Mouse (Mus musculus): Measurements from ENCODE around the gene Nr1h5.

Nr1h5 gene

DNA sequence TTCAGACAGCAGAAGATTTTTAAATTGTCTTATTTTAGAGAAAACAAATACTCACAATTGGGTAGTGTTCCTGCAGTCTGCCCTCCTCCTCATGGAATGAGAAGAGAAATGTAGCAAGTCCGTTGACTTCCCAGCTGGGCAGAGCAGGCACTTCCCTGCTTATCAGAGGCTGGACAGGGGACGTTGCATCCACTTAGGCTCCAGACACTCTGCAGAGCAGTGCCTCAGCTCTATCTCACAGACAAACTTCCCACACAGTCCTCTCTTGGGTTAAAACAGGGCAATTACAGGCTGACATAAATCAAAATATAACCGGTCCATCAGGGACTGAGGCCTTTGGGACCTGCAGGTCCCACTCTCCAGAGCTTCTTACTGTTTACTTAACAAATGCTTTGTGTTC is at the start of gene Nr1h5:
TSS of gene Nr1h5 (minus strand) at position 101 of the 400 bp plus-strand sequence.
- CTCF ChIA-PET, result interaction anchor here in 1 of 4 experiments (0.6 kb wide), 1 partner anchor 936 kb away, joined by 3 read pairs; no protein-coding TSS in a partner anchor
- POLR2A ChIA-PET, result interaction anchor here in 2 of 4 experiments (0.5 to 1.2 kb wide), 2 partner anchors 12 to 57 kb away, joined by 3 read pairs; no protein-coding TSS in a partner anchor

DNA sequence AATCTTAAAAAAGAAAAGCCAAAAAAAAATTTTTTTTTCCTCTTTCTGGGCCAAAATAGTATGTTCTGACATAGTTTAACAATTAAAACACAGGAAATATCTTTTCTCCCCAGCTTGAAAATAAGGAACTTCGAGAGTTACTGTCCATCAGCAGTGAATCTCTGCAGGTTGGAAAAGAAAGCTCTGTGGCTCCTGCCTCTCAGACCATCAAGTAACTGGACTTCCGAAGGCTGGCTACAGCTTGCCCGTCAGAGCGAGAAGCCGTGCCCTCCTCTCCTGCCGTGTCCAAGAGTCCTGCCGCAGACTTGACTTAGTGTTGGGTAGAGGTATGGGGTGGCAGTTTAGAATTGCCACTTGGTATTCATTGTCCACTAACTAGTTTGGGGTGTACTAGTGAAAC is 37.7 kb upstream of the Nr1h5 start:
- CTCF ChIA-PET, result no interaction called here
- POLR2A ChIA-PET, result interaction anchor here in 2 of 4 experiments (0.8 to 8.7 kb wide), 4 partner anchors 14 to 125 kb away, joined by 3 to 97 read pairs (median 4); partner anchors contain the start of gene Csde1 (in 1 of the 2)

GRCm38 (mm10) chr3:102997591-102997990 is 33.7 kb upstream of the Nr1h5 start:
- POLR2A ChIA-PET, result interaction anchor here in 3 of 4 experiments (0.8 to 8.7 kb wide), 14 partner anchors 8 to 393 kb away, joined by 3 to 97 read pairs (median 10); partner anchors contain the start of genes Csde1 (in 3 of the 3) and Nras (in 1 of the 3)

GRCm38 (mm10) chr3:102997036-102997435 is 33.1 kb upstream of the Nr1h5 start:
- CTCF ChIA-PET, result interaction anchor here in 2 of 4 experiments (0.5 to 0.6 kb wide), 2 partner anchors 402 to 785 kb away, joined by 3 read pairs; no protein-coding TSS in a partner anchor
- POLR2A ChIA-PET, result interaction anchor here in 3 of 4 experiments (0.6 to 8.7 kb wide), 21 partner anchors 8 to 392 kb away, joined by 3 to 97 read pairs (median 6); partner anchors contain the start of genes Csde1 (in 3 of the 3), Dennd2c (in 1 of the 3) and Nras (in 1 of the 3)

More at GRCm38 (mm10) chr3:102997591-102997990, 33.7 kb upstream of the Nr1h5 start:
- CTCF ChIA-PET, result interaction anchor here in 1 of 4 experiments (0.5 kb wide), 1 partner anchor 786 kb away, joined by 3 read pairs; no protein-coding TSS in a partner anchor

DNA sequence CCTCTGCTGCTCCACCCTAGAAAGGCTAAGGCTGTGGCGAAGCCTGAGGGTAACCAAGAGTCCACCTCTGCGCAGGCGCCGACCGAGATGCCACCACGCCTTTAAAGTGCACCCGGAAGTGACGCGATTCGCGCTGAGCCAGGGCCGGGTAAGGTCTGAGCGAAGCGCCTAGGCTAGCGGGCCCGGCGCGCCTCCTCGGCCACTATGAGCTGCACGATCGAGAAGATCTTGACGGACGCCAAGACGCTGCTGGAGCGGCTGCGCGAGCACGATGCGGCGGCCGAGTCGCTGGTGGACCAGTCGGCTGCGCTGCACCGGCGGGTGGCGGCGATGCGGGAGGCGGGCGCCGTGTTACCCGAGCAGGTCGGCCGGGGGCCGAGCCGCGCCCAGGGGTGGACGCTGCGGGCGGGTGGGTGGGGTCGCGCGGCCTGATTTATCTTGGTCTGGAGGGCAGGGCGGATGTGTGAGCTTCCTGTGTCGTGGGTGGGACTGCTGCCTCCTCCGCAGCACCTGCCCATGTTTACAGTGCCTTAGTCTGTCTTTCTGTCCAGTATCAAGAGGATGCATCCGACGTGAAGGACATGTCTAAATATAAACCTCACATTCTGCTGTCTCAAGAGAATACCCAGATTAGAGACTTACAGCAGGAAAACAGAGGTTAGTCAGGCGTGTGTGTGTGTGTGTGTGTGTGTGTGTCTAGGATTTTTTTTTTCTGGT is 31.8 kb upstream of the Nr1h5 start, which contains the start of gene Sike1:
TSS of gene Sike1 (plus strand) at position 104 of the 717 bp plus-strand sequence.
- ChIA-PET CTCF (no interaction called here), POLR2A (interaction anchor here (0.6 to 8.7 kb wide), 25 partner anchors 9 to 875 kb away, joined by 3 to 97 read pairs (median 5); partner anchors contain the start of genes Csde1 (in 4 of the 4) and Nras (in 2 of the 4))

DNA sequence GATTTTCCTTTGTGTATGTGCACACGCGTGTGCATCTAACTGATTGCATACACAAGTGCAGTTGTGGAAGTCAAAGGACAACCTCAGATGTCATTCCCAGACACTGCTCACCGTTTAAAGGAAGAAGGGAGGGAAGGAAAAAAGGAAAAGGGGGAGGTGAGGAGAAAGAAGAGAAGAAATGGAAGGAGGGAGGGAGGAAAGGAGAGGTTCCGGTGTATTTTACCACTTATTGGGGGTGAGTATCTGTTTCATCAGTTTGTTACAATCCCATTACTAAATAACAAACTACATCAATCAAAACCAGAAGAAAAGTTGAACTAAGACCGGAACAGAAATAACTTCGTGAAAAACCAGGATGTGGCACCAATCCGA is 31.3 kb upstream of the Nr1h5 start:
- ChIA-PET POLR2A (interaction anchor here (0.7 to 8.7 kb wide), 18 partner anchors 10 to 875 kb away, joined by 3 to 97 read pairs (median 8); partner anchors contain the start of genes Csde1 (in 4 of the 4) and Nras (in 1 of the 4)), CTCF (no interaction called here)

GRCm38 (mm10) chr3:102992936-102993335 is 29.0 kb upstream of the Nr1h5 start:
- CTCF ChIA-PET, result interaction anchor here in 2 of 4 experiments (0.7 kb wide), 2 partner anchors 66 to 306 kb away, joined by 3 to 4 read pairs; no protein-coding TSS in a partner anchor
- POLR2A ChIA-PET, result interaction anchor here (0.6 to 8.5 kb wide), 17 partner anchors 11 to 827 kb away, joined by 3 to 63 read pairs (median 5); partner anchors contain the start of genes Csde1 (in 3 of the 4) and Dennd2c (in 1 of the 4)

DNA sequence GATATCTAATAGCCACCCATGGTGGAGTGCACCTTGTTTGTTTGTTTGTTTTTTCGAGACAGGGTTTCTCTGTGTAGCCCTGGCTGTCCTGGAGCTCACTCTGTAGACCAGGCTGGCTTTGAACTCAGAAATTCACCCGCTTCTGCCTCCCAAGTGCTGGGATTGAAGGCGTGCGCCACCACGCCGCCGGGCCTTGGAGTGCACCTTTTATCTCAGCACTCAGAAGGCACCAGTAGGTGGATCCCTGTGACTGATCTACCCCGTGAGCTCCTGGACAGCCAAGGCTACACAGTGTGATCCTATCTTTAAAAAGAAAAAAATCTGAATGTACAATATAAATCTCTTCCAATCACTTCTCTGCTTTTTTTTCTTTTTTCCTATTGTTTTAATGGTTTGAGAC is 27.1 kb upstream of the Nr1h5 start:
- CTCF ChIA-PET, result interaction anchor here in 2 of 4 experiments (0.6 to 1.4 kb wide), 6 partner anchors 8 to 871 kb away, joined by 3 to 5 read pairs (median 4); no protein-coding TSS in a partner anchor

GRCm38 (mm10) chr3:102980349-102980736 is 16.4 kb upstream of the Nr1h5 start:
- POLR2A ChIA-PET, result interaction anchor here in 3 of 4 experiments (0.6 to 6.5 kb wide), 13 partner anchors 9 to 1432 kb away, joined by 3 to 63 read pairs (median 4); partner anchors contain the start of genes Sike1 (in 3 of the 3) and Csde1 (in 1 of the 3)
- CTCF ChIA-PET, result interaction anchor here in 1 of 4 experiments (1.4 kb wide), 1 partner anchor 11 kb away, joined by 5 read pairs; no protein-coding TSS in a partner anchor

More for the DNA sequence above, 27.1 kb upstream of the Nr1h5 start:
- POLR2A ChIA-PET, result interaction anchor here in 3 of 4 experiments (0.7 to 8.5 kb wide), 11 partner anchors 10 to 217 kb away, joined by 3 to 63 read pairs (median 5); partner anchors contain the start of gene Csde1 (in 1 of the 3)

- ChIA-PET CTCF (interaction anchor here in 1 of 4 experiments (1.4 kb wide), 1 partner anchor 11 kb away, joined by 5 read pairs; no protein-coding TSS in a partner anchor), POLR2A (interaction anchor here in 3 of 4 experiments (0.6 to 6.5 kb wide), 13 partner anchors 9 to 1432 kb away, joined by 3 to 63 read pairs (median 4); partner anchors contain the start of genes Sike1 (in 3 of the 3) and Csde1 (in 1 of the 3))
These were observed 15.8 kb upstream of the Nr1h5 start for GRCm38 (mm10) chr3:102979550-102980348.

- ChIA-PET POLR2A (interaction anchor here in 2 of 4 experiments (0.6 to 6.5 kb wide), 7 partner anchors 17 to 997 kb away, joined by 3 to 63 read pairs (median 4); partner anchors contain the start of genes Csde1 (in 1 of the 2) and Sike1 (in 1 of the 2)), CTCF (interaction anchor here in 1 of 4 experiments (1.3 kb wide), 1 partner anchor 15 kb away, joined by 3 read pairs; no protein-coding TSS in a partner anchor)
These were observed 13.0 kb upstream of the Nr1h5 start for GRCm38 (mm10) chr3:102976906-102977305.

GRCm38 (mm10) chr3:102970508-102970907 is 6.6 kb upstream of the Nr1h5 start:
- ChIA-PET CTCF (no interaction called here), POLR2A (interaction anchor here in 2 of 4 experiments (0.6 to 1.6 kb wide), 8 partner anchors 10 to 428 kb away, joined by 3 to 5 read pairs (median 3); partner anchors contain the start of gene Csde1 (in 1 of the 2))

- ChIA-PET CTCF (no interaction called here), POLR2A (interaction anchor here in 2 of 4 experiments (0.6 to 1.2 kb wide), 6 partner anchors 10 to 1272 kb away, joined by 3 to 5 read pairs (median 3); no protein-coding TSS in a partner anchor)
These were observed 6.1 kb upstream of the Nr1h5 start for GRCm38 (mm10) chr3:102970067-102970466.

DNA sequence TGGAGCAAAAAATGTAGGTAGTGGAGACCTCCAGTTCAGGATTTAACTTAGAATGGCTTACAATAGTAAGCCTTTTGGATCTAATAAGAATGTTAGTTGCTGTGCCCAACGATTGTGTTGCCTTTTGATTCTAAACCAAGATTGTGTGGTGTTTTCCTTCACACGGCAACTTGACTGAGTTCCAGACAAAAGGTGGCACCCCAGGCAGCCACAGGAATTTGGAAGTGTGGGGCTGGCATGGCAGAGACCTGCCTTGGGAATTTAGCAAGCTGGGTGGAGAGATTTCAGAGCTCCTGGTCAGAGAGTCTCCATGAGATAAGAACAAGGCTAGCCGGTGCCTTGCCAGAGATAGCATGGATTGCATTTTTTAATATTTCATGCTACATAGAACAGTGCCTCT is 8.3 kb downstream of the Nr1h5 start:
- ChIA-PET CTCF (no interaction called here), POLR2A (interaction anchor here in 1 of 4 experiments (0.6 kb wide), 1 partner anchor 219 kb away, joined by 3 read pairs; no protein-coding TSS in a partner anchor)

DNA sequence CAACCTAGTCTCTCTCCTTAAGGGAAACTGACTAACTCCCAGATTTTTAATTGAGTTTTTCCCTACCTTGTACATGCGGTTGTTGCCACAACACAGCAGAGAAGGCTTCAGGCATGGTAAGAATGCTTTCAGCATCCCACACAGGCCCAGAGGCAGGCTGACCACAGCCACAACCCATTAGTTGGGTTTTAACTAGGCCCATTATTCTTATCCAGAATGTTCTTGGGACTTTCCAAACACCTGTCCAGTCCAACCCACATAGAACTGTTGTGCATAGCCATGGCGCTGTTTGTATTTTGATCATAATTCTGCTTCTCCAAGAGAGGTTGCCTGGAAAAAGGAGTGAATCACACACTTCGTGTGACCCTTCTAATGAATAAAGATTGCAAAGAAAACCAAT is 8.8 kb downstream of the Nr1h5 start:
- ChIA-PET CTCF (no interaction called here), POLR2A (no interaction called here)

GRCm38 (mm10) chr3:102954476-102954875 is 9.5 kb downstream of the Nr1h5 start:
- CTCF ChIA-PET, result no interaction called here
- POLR2A ChIA-PET, result no interaction called here

GRCm38 (mm10) chr3:102946861-102947260 is 17.1 kb downstream of the Nr1h5 start:
- ChIA-PET POLR2A (interaction anchor here in 2 of 4 experiments (0.6 to 1.2 kb wide), 3 partner anchors 9 to 30 kb away, joined by 3 to 5 read pairs (median 3); no protein-coding TSS in a partner anchor), CTCF (interaction anchor here in 1 of 4 experiments (0.6 kb wide), 1 partner anchor 209 kb away, joined by 4 read pairs; no protein-coding TSS in a partner anchor)

Measured in embryonic stem cell, embryonic (primary cell).